Mouse (Mus musculus): ENCODE measurements at regions not wholly inside any gene's neighbourhood (a gene's known extent, or its start where the extent isn't known, plus 50 kb on each side); places are given as distances from the start of the nearest gene placed in this dataset.

GRCm38 (mm10) chr14:107688349-107688748 is 1225.6 kb downstream of the Slitrk1 start:
- TF ChIP-seq CTCF (IDR thresholded peaks at IDR 0.05; ENCODE audit: extremely low read depth, insufficient read depth, low read length) (no peak), POLR2A (IDR thresholded peaks at IDR 0.05; ENCODE audit: extremely low read depth, insufficient read depth, low read length) (no peak)

Data from cortical plate, adult 2 months (tissue).